Mouse (Mus musculus) liver, embryonic 12.5 days (tissue): ENCODE results near the gene Elovl6. TPM values are rescaled to one million over a fixed set of nuclear protein-coding genes. Genes with fewer than 3 reads are reported as not detected.

Experiments
- ATAC-seq: fragments of 200-750 bp; cut with Nextera tagmentation; 2 replicates; pipeline ENCODE4 v1.8.0; 2017; ENCODE audit warnings: moderate number of reproducible peaks, mild to moderate bottlenecking, moderate library complexity
- H3K27ac ChIP-seq: fragments of 300-500 bp; sonication (generic); 2 replicates; pipeline ENCODE4 v1.5.1; 2016; ENCODE audit warnings: mild to moderate bottlenecking
- H3K27me3 ChIP-seq: fragments of 300-500 bp; sonication (generic); replicated peaks from 2 replicates; pipeline ENCODE4 v1.6.1; 2016; ENCODE audit warnings: mild to moderate bottlenecking, moderate library complexity
- H3K36me3 ChIP-seq: fragments of 300-500 bp; sonication (generic); 2 replicates; pipeline ENCODE4 v1.6.1; 2016; ENCODE audit warnings: mild to moderate bottlenecking, moderate library complexity
- H3K4me1 ChIP-seq: fragments of 300-500 bp; sonication (generic); 2 replicates; pipeline ENCODE4 v1.6.1; 2016
- H3K4me2 ChIP-seq: fragments of 300-500 bp; sonication (generic); 2 replicates; pipeline ENCODE4 v1.6.1; 2016; ENCODE audit warnings: mild to moderate bottlenecking, moderate library complexity
- H3K4me3 ChIP-seq: fragments of 300-500 bp; sonication (generic); 2 replicates; pipeline ENCODE4 v1.5.1; 2016; ENCODE audit warnings: mild to moderate bottlenecking, moderate library complexity
- H3K9ac ChIP-seq: fragments of 300-500 bp; sonication (generic); 2 replicates; pipeline ENCODE4 v1.6.1; 2016; ENCODE audit warnings: mild to moderate bottlenecking, moderate library complexity
- H3K9me3 ChIP-seq: fragments of 300-500 bp; sonication (generic); replicated peaks from 2 replicates; pipeline ENCODE4 v1.6.1; 2016; ENCODE audit warnings: mild to moderate bottlenecking, moderate library complexity
- WGBS: fragments of 180-500 bp; shearing (Covaris S2); methylation state at CpG from one replicate; pipeline ENCODE4 v1.1.7; 2016; ENCODE audit not compliant: insufficient replicate concordance; 5-methylcytosine and 5-hydroxymethylcytosine counted together
- microRNA-seq: library from miRNA; unstranded; fragments of <30 nt; microRNA quantifications from one replicate; pipeline ENCODE4, GENCODE M21; 2017
- polyA plus RNA-seq: library from polyadenylated mRNA; unstranded; fragments of >200 nt; fragmentation: Nextera tagmentation; extraction: Ambion mirVana; gene quantifications from 2 replicates; pipeline ENCODE4 v1.2.1, GENCODE M21; 2016

Elovl6 gene
- polyA plus RNA-seq, 1 experiment from 2014 or later, result 14.3 TPM

DNA sequence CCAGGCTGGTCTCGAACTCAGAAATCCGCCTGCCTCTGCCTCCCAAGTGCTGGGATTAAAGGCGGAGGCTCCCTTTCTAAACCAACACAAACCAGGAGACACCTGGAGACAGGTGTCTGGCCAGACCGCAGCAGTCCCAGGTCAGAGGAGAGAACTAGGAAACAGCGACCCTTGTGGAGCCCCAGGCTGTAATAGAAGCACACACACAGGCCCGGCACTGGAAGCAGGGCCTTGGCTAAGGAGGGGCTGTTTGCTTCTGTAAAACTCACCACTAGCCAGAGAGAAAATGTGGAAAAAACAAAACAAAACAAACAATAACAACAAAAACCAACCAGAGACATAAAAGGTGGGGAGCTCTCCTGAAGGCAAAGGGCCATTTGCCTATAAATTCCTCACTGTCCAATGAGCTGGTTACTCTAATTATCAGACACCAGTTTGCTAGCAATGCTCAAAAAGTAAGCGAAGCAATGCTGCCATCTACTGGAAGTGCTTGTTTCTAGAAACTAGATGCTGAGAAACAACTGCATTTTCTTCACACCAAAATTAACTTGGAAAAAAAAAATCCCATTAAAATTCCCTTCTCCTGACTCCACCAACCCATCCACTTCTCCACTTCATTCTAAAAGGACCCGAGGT is 154.7 kb downstream of the Elovl6 start:
- no peak for ATAC-seq
- H3K4me1 ChIP-seq, result no peaks in the 10 kb centered on the region
- WGBS, result 53% methylated on average over 8 of the region's 8 CpGs
- no peaks in the 10 kb centered on the region for H3K27me3 ChIP-seq
- H3K36me3 ChIP-seq, result no peaks in the 10 kb centered on the region
- no peak overlapping the region for H3K4me3 ChIP-seq
- H3K9ac ChIP-seq, result no peak overlapping the region
- no peak overlapping the region for H3K4me2 ChIP-seq
- H3K9me3 ChIP-seq, result no peaks in the 10 kb centered on the region
- no peak overlapping the region for H3K27ac ChIP-seq

- no peaks in the 10 kb centered on the region for H3K36me3 ChIP-seq
These were observed 155.3 kb downstream of the Elovl6 start for GRCm38 (mm10) chr3:129687429-129687828.

More at GRCm38 (mm10) chr3:129687429-129687828, 155.3 kb downstream of the Elovl6 start:
- Histone ChIP-seq H3K27me3 (no peaks in the 10 kb centered on the region), H3K27ac (no peak overlapping the region), H3K9ac (no peak overlapping the region), H3K9me3 (no peaks in the 10 kb centered on the region), H3K4me3 (no peak overlapping the region), H3K4me2 (no peak overlapping the region), H3K4me1 (no peaks in the 10 kb centered on the region)
- 64% methylated on average over 5 of the region's 5 CpGs for WGBS
- ATAC-seq, result no peak

Small RNA genes within 50 kb of the gene (microRNA-seq; reads per million reads assigned to microRNA genes)
- not detected for gene Gm24515

Other genes with a start within 250 kb of the Elovl6 start
- gene Enpep, start 199.6 kb upstream of the Elovl6 start, polyA plus RNA-seq, result 2.5 and 2.7 TPM in 2 replicates
- gene Egf, start 223.0 kb downstream of the Elovl6 start, polyA plus RNA-seq, result 0.71 and 0.95 TPM in 2 replicates